Mouse (Mus musculus): ENCODE data around the gene Mcam. TPM values are rescaled to one million over a fixed set of nuclear protein-coding genes. Genes with fewer than 3 reads are reported as not detected.

Gene Mcam
- total RNA-seq (2018; cell fraction: chromatin; rRNA removed): 1 to 10 TPM in 1 of 26 experiments, under 1 TPM in 3, not detected in 22; 0.26 to 2.0 (median 0.42) TPM
- total RNA-seq (2018; cell fraction: cytosol; rRNA removed): under 1 TPM in 14 of 26 experiments, not detected in 12; 0.04 to 0.23 (median 0.13) TPM
- total RNA-seq (2018; cell fraction: nucleus; rRNA removed): under 1 TPM in 2 of 26 experiments, not detected in 24; 0.25 to 0.26 TPM
- 0.11 to 0.30 TPM in 2 of 3 replicates, not detected in the other for polyA plus RNA-seq (2018)

GRCm38 (mm10) chr9:44134101-44134850 lies at the start of gene Mcam:
TSS of gene Mcam (plus strand) at chr9:44134469.
- no peak within 1 kb of the TSS; the same call in 1 of the 2 replicates for H3K4me3 ChIP-seq (ENCODE audit: inconsistent target)
- no peak within 1 kb of the TSS for H3K27ac ChIP-seq
- no peaks in the 10 kb centered on the region for H3K36me3 ChIP-seq (ENCODE audit: inconsistent target)
- H3K79me2 ChIP-seq (ENCODE audit: inconsistent target): no peaks in the 10 kb centered on the region
- WGBS (ENCODE audit: missing documents): 2% methylated on average over 49 of the region's 55 CpGs

GRCm38 (mm10) chr9:44084659-44085229 lies 49.5 kb upstream of the Mcam start:
- peak overlapping the region; percentile 19 for H3K4me3 ChIP-seq (ENCODE audit: inconsistent target)
- no peaks in the 10 kb centered on the region for H3K79me2 ChIP-seq (ENCODE audit: inconsistent target)
- no peak overlapping the region for H3K27ac ChIP-seq
- no peaks in the 10 kb centered on the region for H3K36me3 ChIP-seq (ENCODE audit: inconsistent target)
- 1% methylated on average over 51 of the region's 62 CpGs for WGBS (ENCODE audit: missing documents)

- peak overlapping the region; percentile 6; the same call in 1 of the 2 replicates for H3K4me3 ChIP-seq (ENCODE audit: inconsistent target)
- no peak overlapping the region for H3K27ac ChIP-seq
- no peaks in the 10 kb centered on the region for H3K36me3 ChIP-seq (ENCODE audit: inconsistent target)
- WGBS (ENCODE audit: missing documents): 22% methylated on average over 10 of the region's 10 CpGs
- H3K79me2 ChIP-seq (ENCODE audit: inconsistent target): no peaks in the 10 kb centered on the region
These were observed 49.0 kb upstream of the Mcam start for GRCm38 (mm10) chr9:44085276-44085675.

- Histone ChIP-seq H3K36me3 (ENCODE audit: inconsistent target) (no peaks in the 10 kb centered on the region), H3K79me2 (ENCODE audit: inconsistent target) (no peaks in the 10 kb centered on the region), H3K4me3 (ENCODE audit: inconsistent target) (no peak overlapping the region), H3K27ac (no peak overlapping the region)
- WGBS (ENCODE audit: missing documents): 94% methylated on average over 15 of the region's 15 CpGs
These were observed 48.3 kb upstream of the Mcam start for GRCm38 (mm10) chr9:44085741-44086665.

GRCm38 (mm10) chr9:44086960-44087359 lies 47.3 kb upstream of the Mcam start:
- no peak overlapping the region for H3K4me3 ChIP-seq (ENCODE audit: inconsistent target)
- 94% methylated on average over 10 of the region's 10 CpGs for WGBS (ENCODE audit: missing documents)
- H3K36me3 ChIP-seq (ENCODE audit: inconsistent target): peaks cover 2% of the 10 kb centered on the region; the same call in 1 of the 2 replicates
- no peak overlapping the region for H3K27ac ChIP-seq
- H3K79me2 ChIP-seq (ENCODE audit: inconsistent target): no peaks in the 10 kb centered on the region

- H3K36me3 ChIP-seq (ENCODE audit: inconsistent target): peaks cover 7% of the 10 kb centered on the region; the same call in 1 of the 2 replicates
- no peaks in the 10 kb centered on the region for H3K79me2 ChIP-seq (ENCODE audit: inconsistent target)
- H3K4me3 ChIP-seq (ENCODE audit: inconsistent target): no peak overlapping the region
- WGBS (ENCODE audit: missing documents): 24% methylated on average over 15 of the region's 15 CpGs
- peak overlapping the region; percentile 89 for H3K27ac ChIP-seq
These were observed 46.4 kb upstream of the Mcam start for GRCm38 (mm10) chr9:44087761-44088455.

- 2% methylated on average over 12 of the region's 12 CpGs for WGBS (ENCODE audit: missing documents)
- H3K27ac ChIP-seq: peak overlapping the region; percentile 89
- H3K4me3 ChIP-seq (ENCODE audit: inconsistent target): no peak overlapping the region; the same call in 1 of the 2 replicates
These were observed 45.2 kb upstream of the Mcam start for GRCm38 (mm10) chr9:44088877-44089608.

GRCm38 (mm10) chr9:44093612-44094503 lies 40.4 kb upstream of the Mcam start:
- Histone ChIP-seq H3K79me2 (ENCODE audit: inconsistent target) (no peaks in the 10 kb centered on the region), H3K36me3 (ENCODE audit: inconsistent target) (peaks cover 7% of the 10 kb centered on the region; the same call in 1 of the 2 replicates), H3K4me3 (ENCODE audit: inconsistent target) (no peak overlapping the region), H3K27ac (no peak overlapping the region)
- WGBS (ENCODE audit: missing documents): 50% methylated on average over 19 of the region's 24 CpGs

More at GRCm38 (mm10) chr9:44088877-44089608, 45.2 kb upstream of the Mcam start:
- Histone ChIP-seq H3K79me2 (ENCODE audit: inconsistent target) (no peaks in the 10 kb centered on the region), H3K36me3 (ENCODE audit: inconsistent target) (peaks cover 7% of the 10 kb centered on the region; the same call in 1 of the 2 replicates)

- H3K27ac ChIP-seq: no peak overlapping the region
- peaks cover 7% of the 10 kb centered on the region; the same call in 1 of the 2 replicates for H3K36me3 ChIP-seq (ENCODE audit: inconsistent target)
These were observed 39.5 kb upstream of the Mcam start for GRCm38 (mm10) chr9:44094737-44095136.

GRCm38 (mm10) chr9:44095781-44096180 lies 38.5 kb upstream of the Mcam start:
- peaks cover 7% of the 10 kb centered on the region; the same call in 1 of the 2 replicates for H3K36me3 ChIP-seq (ENCODE audit: inconsistent target)
- no peak overlapping the region for H3K27ac ChIP-seq
- WGBS (ENCODE audit: missing documents): 93% methylated on average over 9 of the region's 9 CpGs
- no peaks in the 10 kb centered on the region for H3K79me2 ChIP-seq (ENCODE audit: inconsistent target)
- no peak overlapping the region for H3K4me3 ChIP-seq (ENCODE audit: inconsistent target)

More at GRCm38 (mm10) chr9:44094737-44095136, 39.5 kb upstream of the Mcam start:
- Histone ChIP-seq H3K79me2 (ENCODE audit: inconsistent target) (no peaks in the 10 kb centered on the region), H3K4me3 (ENCODE audit: inconsistent target) (no peak overlapping the region)
- WGBS (ENCODE audit: missing documents): 29% methylated on average over 3 of the region's 3 CpGs

GRCm38 (mm10) chr9:44096536-44096935 lies 37.7 kb upstream of the Mcam start:
- no peak overlapping the region for H3K27ac ChIP-seq
- WGBS (ENCODE audit: missing documents): 90% methylated on average over 9 of the region's 9 CpGs
- no peak overlapping the region for H3K4me3 ChIP-seq (ENCODE audit: inconsistent target)
- H3K79me2 ChIP-seq (ENCODE audit: inconsistent target): no peaks in the 10 kb centered on the region
- peaks cover 7% of the 10 kb centered on the region; the same call in 1 of the 2 replicates for H3K36me3 ChIP-seq (ENCODE audit: inconsistent target)

- no peak within 1 kb of the TSS for H3K27ac ChIP-seq
- WGBS (ENCODE audit: missing documents): 93% methylated on average over 9 of the region's 9 CpGs
- peaks cover under 1% of the 10 kb centered on the region; the same call in 1 of the 2 replicates for H3K79me2 ChIP-seq (ENCODE audit: inconsistent target)
- no peak within 1 kb of the TSS for H3K4me3 ChIP-seq (ENCODE audit: inconsistent target)
- no peaks in the 10 kb centered on the region for H3K36me3 ChIP-seq (ENCODE audit: inconsistent target)
These were observed 32.8 kb upstream of the Mcam start, which contains the start of gene Mfrp for GRCm38 (mm10) chr9:44101490-44101889. TSS of gene Mfrp (plus strand) at chr9:44101729.
